Mouse (Mus musculus): Measurements from ENCODE around the gene Itgb1bp1. TPM values are rescaled to one million over a fixed set of nuclear protein-coding genes. Genes with fewer than 3 reads are reported as not detected.
A peak's percentile ranks its signal among the peaks of the same experiment; 100 is the strongest.

The Itgb1bp1 gene
- polyA plus RNA-seq, 1 experiment from 2014 or later = 48.8 TPM

DNA sequence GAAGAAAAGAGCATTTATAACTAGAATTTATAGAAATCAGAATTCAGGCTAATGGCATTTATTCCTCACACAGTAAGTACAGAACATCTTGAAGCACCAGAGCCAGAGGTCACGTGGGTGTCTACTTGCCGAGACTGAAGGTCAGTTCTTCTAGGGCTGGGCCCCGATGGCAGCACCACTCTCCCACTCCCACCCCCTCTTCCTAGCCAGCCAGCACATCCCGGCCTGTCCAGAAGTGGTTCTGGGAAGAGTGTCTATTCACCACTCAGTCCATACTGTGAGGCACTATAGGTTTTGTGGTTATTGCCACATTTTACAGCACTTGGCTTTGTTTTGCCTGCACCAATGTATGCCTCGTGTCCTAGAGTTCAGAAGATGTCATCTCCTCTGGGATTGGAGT is 38.0 kb upstream of the Itgb1bp1 start:
- DNase-seq (ENCODE audit: low spot score) (no peak), ATAC-seq (ENCODE audit: insufficient read depth, low FRiP score, low TSS enrichment) (no peak)

DNA sequence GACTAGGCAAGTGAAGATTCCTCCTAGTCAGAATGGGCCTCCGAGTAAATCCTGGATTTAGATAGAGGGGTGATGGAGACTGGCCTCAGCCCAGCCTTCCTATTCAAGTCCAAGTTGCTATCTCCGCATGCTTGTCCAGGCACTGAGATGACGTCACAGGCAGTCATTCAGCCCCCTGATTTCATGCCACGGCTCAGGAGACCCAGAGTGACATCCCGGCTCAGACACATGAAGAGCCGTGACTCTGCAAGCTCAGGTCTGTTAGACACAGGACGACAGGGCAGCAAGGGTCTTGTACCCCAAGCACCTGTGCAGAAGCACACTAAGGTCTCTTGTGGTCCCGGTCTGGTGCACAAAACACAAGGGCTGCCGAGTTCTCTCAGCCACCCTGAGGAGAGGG is 36.8 kb upstream of the Itgb1bp1 start:
- no peaks in the 10 kb centered on the region for H3K27me3 ChIP-seq (ENCODE audit: control insufficient read depth, insufficient read depth, low read length)
- DNase-seq (ENCODE audit: low spot score) (no peak), ATAC-seq (ENCODE audit: insufficient read depth, low FRiP score, low TSS enrichment) (no peak)
- no peak overlapping the region for H3K4me3 ChIP-seq (ENCODE audit: low read depth, low read length)
- no peak overlapping the region for H3K4me2 ChIP-seq (ENCODE audit: low read depth)
- 91% methylated on average over 9 of the region's 9 CpGs for WGBS
- no peak overlapping the region for H3K9ac ChIP-seq (ENCODE audit: low read length)
- no peak overlapping the region for H3K27ac ChIP-seq (ENCODE audit: low read depth, low read length)
- H3K9me3 ChIP-seq (ENCODE audit: control insufficient read depth, low read length) = no peaks in the 10 kb centered on the region
- peaks cover 4% of the 10 kb centered on the region for H3K36me3 ChIP-seq (ENCODE audit: control insufficient read depth, insufficient read depth, low read length)
- no peaks in the 10 kb centered on the region for H3K4me1 ChIP-seq (ENCODE audit: control insufficient read depth, insufficient read depth, low read length)

More for the DNA sequence above, 38.0 kb upstream of the Itgb1bp1 start:
- no peak overlapping the region for H3K27ac ChIP-seq (ENCODE audit: low read depth, low read length)
- H3K4me2 ChIP-seq (ENCODE audit: low read depth) = no peak overlapping the region
- no peak overlapping the region for H3K4me3 ChIP-seq (ENCODE audit: low read depth, low read length)
- no peaks in the 10 kb centered on the region for H3K4me1 ChIP-seq (ENCODE audit: control insufficient read depth, insufficient read depth, low read length)
- no peaks in the 10 kb centered on the region for H3K9me3 ChIP-seq (ENCODE audit: control insufficient read depth, low read length)
- H3K27me3 ChIP-seq (ENCODE audit: control insufficient read depth, insufficient read depth, low read length) = no peaks in the 10 kb centered on the region
- H3K36me3 ChIP-seq (ENCODE audit: control insufficient read depth, insufficient read depth, low read length) = peaks cover 4% of the 10 kb centered on the region
- no peak overlapping the region for H3K9ac ChIP-seq (ENCODE audit: low read length)
- WGBS = 55% methylated on average over 5 of the region's 5 CpGs

DNA sequence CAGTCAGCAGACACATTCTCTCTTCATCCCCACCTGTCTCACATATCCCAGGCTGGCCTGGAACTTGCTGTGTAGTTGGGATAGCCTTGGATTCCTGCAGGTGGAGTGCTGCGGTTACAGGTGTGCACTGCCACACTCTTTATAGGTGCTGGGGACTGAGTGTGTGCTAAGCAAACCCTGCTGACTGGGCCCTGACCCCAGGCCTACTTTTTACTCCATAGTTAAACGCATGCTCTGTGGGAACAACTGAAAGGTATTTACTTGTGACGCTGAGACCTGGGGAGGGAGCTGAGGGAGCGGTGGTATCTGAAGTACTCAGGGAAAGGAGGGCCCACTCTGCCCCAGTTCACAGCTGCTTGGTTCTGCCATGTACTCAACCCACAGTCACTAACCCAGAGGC is 36.2 kb upstream of the Itgb1bp1 start:
- DNase-seq (ENCODE audit: low spot score) (no peak), ATAC-seq (ENCODE audit: insufficient read depth, low FRiP score, low TSS enrichment) (no peak)
- no peaks in the 10 kb centered on the region for H3K9me3 ChIP-seq (ENCODE audit: control insufficient read depth, low read length)
- H3K36me3 ChIP-seq (ENCODE audit: control insufficient read depth, insufficient read depth, low read length) = peaks cover 4% of the 10 kb centered on the region
- no peak overlapping the region for H3K4me2 ChIP-seq (ENCODE audit: low read depth)
- no peak overlapping the region for H3K9ac ChIP-seq (ENCODE audit: low read length)
- H3K27ac ChIP-seq (ENCODE audit: low read depth, low read length) = no peak overlapping the region
- WGBS = 89% methylated on average over 4 of the region's 4 CpGs
- H3K4me1 ChIP-seq (ENCODE audit: control insufficient read depth, insufficient read depth, low read length) = no peaks in the 10 kb centered on the region
- no peak overlapping the region for H3K4me3 ChIP-seq (ENCODE audit: low read depth, low read length)
- H3K27me3 ChIP-seq (ENCODE audit: control insufficient read depth, insufficient read depth, low read length) = no peaks in the 10 kb centered on the region

DNA sequence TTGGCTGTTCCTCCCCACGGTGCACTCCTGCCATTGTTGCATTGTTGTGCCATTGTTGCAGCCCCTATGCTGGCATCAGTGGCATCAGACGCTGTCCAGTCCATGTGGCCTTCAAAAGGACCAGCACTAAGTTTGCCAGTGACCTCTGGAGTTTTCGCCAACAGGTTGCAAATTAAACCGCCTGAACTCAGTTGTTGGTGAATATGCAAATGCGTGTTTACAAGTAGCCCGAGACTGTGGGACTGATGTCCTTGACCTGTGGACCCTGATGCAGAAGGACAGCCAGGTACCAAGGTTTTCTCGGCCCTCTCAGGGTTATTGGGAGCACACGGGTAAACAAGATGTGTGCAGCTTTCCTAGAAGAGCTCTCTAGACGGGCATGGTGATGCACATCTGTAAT is 35.1 kb upstream of the Itgb1bp1 start:
- H3K4me1 ChIP-seq (ENCODE audit: control insufficient read depth, insufficient read depth, low read length) = 0 out of 2 replicates have a peak, but pooled peaks cover 4% of the 10 kb centered on the region
- no peak overlapping the region for H3K4me2 ChIP-seq (ENCODE audit: low read depth)
- H3K27ac ChIP-seq (ENCODE audit: low read depth, low read length) = no peak overlapping the region
- H3K27me3 ChIP-seq (ENCODE audit: control insufficient read depth, insufficient read depth, low read length) = no peaks in the 10 kb centered on the region
- WGBS = 87% methylated on average over 9 of the region's 9 CpGs
- no peak overlapping the region for H3K4me3 ChIP-seq (ENCODE audit: low read depth, low read length)
- H3K36me3 ChIP-seq (ENCODE audit: control insufficient read depth, insufficient read depth, low read length) = no peaks in the 10 kb centered on the region; the same call in 1 of the 2 replicates
- ATAC-seq (ENCODE audit: insufficient read depth, low FRiP score, low TSS enrichment) (no peak), DNase-seq (ENCODE audit: low spot score) (no peak)
- H3K9me3 ChIP-seq (ENCODE audit: control insufficient read depth, low read length) = no peaks in the 10 kb centered on the region
- no peak overlapping the region for H3K9ac ChIP-seq (ENCODE audit: low read length)

DNA sequence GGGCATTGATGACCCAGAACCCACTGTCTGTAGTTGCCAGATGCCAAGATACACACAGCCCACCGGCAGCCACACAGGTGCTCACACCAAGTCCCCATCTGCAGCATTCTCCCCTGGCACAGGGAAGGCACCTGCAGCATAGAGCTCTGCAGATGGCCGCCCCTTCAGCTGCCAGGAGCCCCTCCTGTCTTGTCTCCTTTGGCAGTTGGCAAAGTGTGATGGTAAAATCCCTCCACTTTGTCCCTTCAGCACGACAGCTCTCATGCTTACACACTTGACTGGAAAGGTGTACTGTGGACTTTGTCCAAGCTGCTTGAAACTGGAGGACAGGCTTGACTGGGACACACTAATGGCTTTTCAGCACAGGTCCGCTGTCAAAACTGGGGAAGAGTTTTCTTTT is 34.2 kb upstream of the Itgb1bp1 start:
- Histone ChIP-seq H3K4me3 (ENCODE audit: low read depth, low read length) (no peak overlapping the region), H3K4me1 (ENCODE audit: control insufficient read depth, insufficient read depth, low read length) (0 out of 2 replicates have a peak, but pooled peaks cover 4% of the 10 kb centered on the region), H3K9ac (ENCODE audit: low read length) (no peak overlapping the region), H3K36me3 (ENCODE audit: control insufficient read depth, insufficient read depth, low read length) (no peaks in the 10 kb centered on the region; the same call in 1 of the 2 replicates), H3K27me3 (ENCODE audit: control insufficient read depth, insufficient read depth, low read length) (no peaks in the 10 kb centered on the region), H3K4me2 (ENCODE audit: low read depth) (no peak overlapping the region), H3K27ac (ENCODE audit: low read depth, low read length) (no peak overlapping the region), H3K9me3 (ENCODE audit: control insufficient read depth, low read length) (no peaks in the 10 kb centered on the region)
- 92% methylated on average over 4 of the region's 4 CpGs for WGBS
- no peak for ATAC-seq (ENCODE audit: insufficient read depth, low FRiP score, low TSS enrichment)
- DNase-seq (ENCODE audit: low spot score) = no peak

DNA sequence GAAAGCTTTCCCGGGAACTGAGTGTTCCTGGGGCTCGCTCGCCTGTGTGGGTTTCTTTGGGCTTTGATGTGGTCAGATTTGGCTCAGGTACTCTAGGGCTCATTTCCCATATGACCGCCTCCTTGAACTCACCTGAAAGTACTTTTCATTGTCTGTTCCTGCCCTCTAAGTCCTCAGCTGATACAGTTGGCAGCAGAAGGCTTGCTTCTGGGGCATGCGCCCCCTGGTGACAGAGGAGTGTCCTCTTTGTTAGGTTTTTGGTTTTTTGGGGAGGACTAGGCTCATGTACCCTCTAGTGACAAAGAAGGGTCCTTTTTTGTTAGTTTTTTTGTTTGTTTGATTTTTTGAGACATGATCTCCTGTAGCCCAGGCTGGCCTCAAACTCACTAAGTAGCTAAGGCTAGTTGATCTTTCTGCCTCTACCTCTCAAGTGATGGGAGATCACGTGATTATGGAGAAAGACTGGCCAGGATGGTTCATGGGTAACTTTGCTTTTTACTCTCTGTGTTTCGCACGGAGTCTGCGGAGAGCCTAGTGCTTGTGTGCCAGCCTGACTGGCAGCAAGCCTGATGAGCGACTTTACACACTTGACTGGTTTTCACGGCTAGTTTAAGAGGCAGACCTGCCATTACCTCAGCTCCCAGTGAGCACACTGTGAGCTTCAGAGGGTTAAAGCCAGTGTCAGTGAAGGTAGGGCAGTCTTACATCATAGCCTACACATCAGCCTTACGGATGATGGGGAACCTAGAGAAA is 32.2 kb upstream of the Itgb1bp1 start:
- DNase-seq (ENCODE audit: low spot score) (peak; percentile 58), ATAC-seq (ENCODE audit: insufficient read depth, low FRiP score, low TSS enrichment) (no peak)
- H3K9ac ChIP-seq (ENCODE audit: low read length) = no peak overlapping the region
- H3K4me3 ChIP-seq (ENCODE audit: low read depth, low read length) = no peak overlapping the region
- H3K27ac ChIP-seq (ENCODE audit: low read depth, low read length) = no peak overlapping the region
- H3K36me3 ChIP-seq (ENCODE audit: control insufficient read depth, insufficient read depth, low read length) = peaks cover 2% of the 10 kb centered on the region; the same call in 1 of the 2 replicates
- H3K27me3 ChIP-seq (ENCODE audit: control insufficient read depth, insufficient read depth, low read length) = no peaks in the 10 kb centered on the region
- no peaks in the 10 kb centered on the region for H3K9me3 ChIP-seq (ENCODE audit: control insufficient read depth, low read length)
- H3K4me1 ChIP-seq (ENCODE audit: control insufficient read depth, insufficient read depth, low read length) = 0 out of 2 replicates have a peak, but pooled peaks cover 4% of the 10 kb centered on the region
- H3K4me2 ChIP-seq (ENCODE audit: low read depth) = no peak overlapping the region
- 76% methylated on average over 12 of the region's 12 CpGs for WGBS

DNA sequence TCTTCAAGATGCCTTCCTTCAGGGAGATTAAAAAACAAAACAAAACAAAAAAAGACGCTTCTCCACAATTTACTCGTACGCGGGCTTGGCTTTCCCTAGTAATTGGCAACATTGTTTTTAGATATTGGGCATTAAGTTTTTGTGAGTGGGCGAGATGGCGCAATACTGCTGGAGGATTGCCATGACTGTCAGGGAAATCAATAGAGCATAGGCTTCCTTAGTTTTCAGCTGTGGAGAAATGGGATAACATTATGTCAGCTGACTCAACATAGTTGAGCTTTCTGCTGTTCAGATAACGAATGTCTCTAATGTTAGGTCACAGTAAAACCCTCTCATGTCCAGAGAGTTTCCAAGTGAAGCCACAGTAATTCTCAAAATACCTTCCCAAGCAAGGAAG is 30.8 kb upstream of the Itgb1bp1 start:
- WGBS = 46% methylated on average over 7 of the region's 7 CpGs
- ATAC-seq (ENCODE audit: insufficient read depth, low FRiP score, low TSS enrichment) (no peak), DNase-seq (ENCODE audit: low spot score) (no peak)
- no peak overlapping the region for H3K27ac ChIP-seq (ENCODE audit: low read depth, low read length)
- peak overlapping the region; percentile 70 for H3K4me3 ChIP-seq (ENCODE audit: low read depth, low read length)
- H3K36me3 ChIP-seq (ENCODE audit: control insufficient read depth, insufficient read depth, low read length) = 0 out of 2 replicates have a peak, but pooled peaks cover 2% of the 10 kb centered on the region
- peak overlapping the region; percentile 83 for H3K9ac ChIP-seq (ENCODE audit: low read length)
- no peaks in the 10 kb centered on the region for H3K27me3 ChIP-seq (ENCODE audit: control insufficient read depth, insufficient read depth, low read length)
- no peaks in the 10 kb centered on the region for H3K9me3 ChIP-seq (ENCODE audit: control insufficient read depth, low read length)
- H3K4me1 ChIP-seq (ENCODE audit: control insufficient read depth, insufficient read depth, low read length) = 0 out of 2 replicates have a peak, but pooled peaks cover 4% of the 10 kb centered on the region
- peak overlapping the region; percentile 62 for H3K4me2 ChIP-seq (ENCODE audit: low read depth)

DNA sequence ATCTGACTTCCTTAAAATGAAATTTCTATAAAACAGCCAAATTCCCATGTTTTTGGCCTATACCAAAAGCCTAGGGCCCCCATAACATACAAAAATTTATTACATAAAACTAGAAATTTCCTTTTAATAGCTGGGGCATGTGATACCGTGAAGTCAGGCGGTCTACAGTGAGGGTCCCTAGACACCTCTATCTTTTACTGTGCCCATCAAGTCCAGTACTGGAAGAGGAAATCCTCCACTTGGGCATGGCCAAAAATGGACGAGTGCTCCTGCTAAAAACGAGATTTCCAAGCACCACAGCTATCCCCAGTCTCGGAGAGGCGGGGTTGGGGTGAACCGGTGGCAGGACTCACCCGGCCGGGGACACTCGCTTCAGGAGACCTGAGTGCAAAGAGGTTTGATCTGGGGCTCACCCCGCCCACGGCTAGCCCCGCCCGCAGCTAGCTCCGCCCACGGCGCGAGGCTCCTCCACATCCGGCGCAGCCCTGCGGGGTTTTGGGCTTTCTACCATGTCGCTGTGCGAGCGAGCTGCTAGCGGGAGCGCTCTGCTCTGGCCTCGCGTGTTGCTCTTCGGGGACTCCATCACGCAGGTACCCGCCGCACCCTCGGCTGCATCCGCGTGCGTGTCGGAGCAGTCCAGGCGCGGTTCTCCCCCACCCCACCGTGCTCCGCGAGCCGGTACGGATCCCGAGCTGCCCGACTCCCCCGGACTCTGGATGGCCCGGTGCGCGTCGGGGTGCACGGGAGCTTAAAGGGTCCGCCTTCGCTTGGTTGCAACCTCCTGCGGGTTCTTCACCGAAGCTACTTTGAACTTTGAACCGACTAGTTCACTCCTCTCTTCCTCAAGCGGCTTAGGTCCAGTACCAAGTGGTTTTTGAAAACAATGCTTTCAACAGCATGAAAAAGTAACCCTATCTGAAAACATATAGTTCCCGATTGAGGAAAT is 30.1 kb upstream of the Itgb1bp1 start, which contains the start of gene Iah1:
TSS of gene Iah1 (plus strand) at position 467 of the 946 bp plus-strand sequence.
- Histone ChIP-seq H3K9me3 (ENCODE audit: control insufficient read depth, low read length) (no peaks in the 10 kb centered on the region), H3K36me3 (ENCODE audit: control insufficient read depth, insufficient read depth, low read length) (peaks cover 4% of the 10 kb centered on the region; the same call in 1 of the 2 replicates), H3K27me3 (ENCODE audit: control insufficient read depth, insufficient read depth, low read length) (no peaks in the 10 kb centered on the region), H3K4me1 (ENCODE audit: control insufficient read depth, insufficient read depth, low read length) (0 out of 2 replicates have a peak, but pooled peaks cover 4% of the 10 kb centered on the region), H3K4me2 (ENCODE audit: low read depth) (peak within 1 kb of the TSS; percentile 62), H3K9ac (ENCODE audit: low read length) (peak within 1 kb of the TSS; percentile 83), H3K27ac (ENCODE audit: low read depth, low read length) (no peak within 1 kb of the TSS), H3K4me3 (ENCODE audit: low read depth, low read length) (peak within 1 kb of the TSS; percentile 70)
- DNase-seq (ENCODE audit: low spot score) (peak; percentile 86), ATAC-seq (ENCODE audit: insufficient read depth, low FRiP score, low TSS enrichment) (peak; percentile 89)
- 3% methylated on average over 54 of the region's 59 CpGs for whole genome bisulfite sequencing
